Mouse (Mus musculus) T-helper 2 cell (primary cell): ENCODE measurements at regions not wholly inside any gene's neighbourhood (a gene's known extent, or its start where the extent isn't known, plus 50 kb on each side); places are given as distances from the start of the nearest gene placed in this dataset.

Experiments
- in situ Hi-C: fragments of 300-600 bp; cut with MboI, MseI; formaldehyde crosslinking; loops from one replicate; pipeline ENCODE4 v1.15.1; 2025; ENCODE audit warnings: high pct_unique_total_duplicates

DNA sequence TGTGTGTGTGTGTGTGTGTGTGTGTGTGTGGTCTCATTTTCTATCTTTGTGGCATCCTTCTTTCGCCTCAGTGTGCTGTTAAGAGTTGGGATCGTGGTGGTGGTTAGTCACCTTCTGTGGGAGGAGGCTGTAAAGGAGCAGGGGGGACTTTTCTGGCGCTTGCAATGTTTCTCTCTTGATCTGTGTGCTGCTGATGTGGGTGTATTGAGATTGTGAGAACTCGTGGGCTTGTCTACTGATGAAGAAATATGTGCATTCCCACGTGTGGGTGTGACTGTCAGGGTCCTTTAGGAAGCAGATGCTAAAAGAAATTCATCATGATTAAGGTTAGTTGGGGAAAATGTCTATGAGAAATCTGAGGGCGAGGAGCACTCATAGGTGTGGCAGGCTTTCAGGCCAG is 1422.4 kb upstream of the Gm6569 start:
- in situ Hi-C loops = no loop called here
